Mouse (Mus musculus) c-Kit-positive CD71-negative TER-119-negative erythroid progenitor cells, embryonic 14.5 days (primary cell): Measurements from ENCODE around the gene Wdr34.

Experiments
- DNase-seq: peaks from one replicate; pipeline ENCODE4 v3.0.0-alpha.2; 2013; ENCODE audit warnings: low read depth

The Wdr34 gene

DNA sequence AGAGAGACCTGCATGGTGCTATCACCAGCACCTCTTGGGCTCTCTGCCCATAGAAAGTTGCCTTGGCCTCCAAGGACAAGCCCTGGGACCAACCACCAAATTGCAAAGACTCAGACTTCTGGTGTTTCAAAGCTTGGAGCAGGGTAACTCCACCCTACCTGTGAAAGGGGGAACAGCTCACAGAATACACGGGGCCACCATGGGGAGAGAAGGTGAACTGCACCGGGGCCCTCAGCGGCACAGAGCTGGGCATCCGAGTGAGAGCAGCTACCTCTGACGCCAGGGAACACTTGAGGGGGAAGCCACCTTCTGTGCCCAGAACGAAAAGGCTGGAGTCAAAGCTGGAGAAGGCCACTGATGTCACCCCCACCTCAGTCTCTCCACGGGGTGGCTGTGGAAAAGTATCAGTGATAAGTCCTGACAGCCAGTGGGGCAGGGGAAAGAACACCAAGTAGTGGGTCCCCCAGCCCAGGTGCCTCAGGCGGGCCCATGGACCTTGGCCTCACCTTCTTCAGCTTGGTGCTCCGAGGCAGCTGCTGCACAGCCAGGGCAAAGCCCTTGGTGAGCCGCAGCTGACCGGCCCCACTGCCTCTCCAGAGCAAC is 16.3 kb downstream of the Wdr34 start:
- no peak for DNase-seq

DNA sequence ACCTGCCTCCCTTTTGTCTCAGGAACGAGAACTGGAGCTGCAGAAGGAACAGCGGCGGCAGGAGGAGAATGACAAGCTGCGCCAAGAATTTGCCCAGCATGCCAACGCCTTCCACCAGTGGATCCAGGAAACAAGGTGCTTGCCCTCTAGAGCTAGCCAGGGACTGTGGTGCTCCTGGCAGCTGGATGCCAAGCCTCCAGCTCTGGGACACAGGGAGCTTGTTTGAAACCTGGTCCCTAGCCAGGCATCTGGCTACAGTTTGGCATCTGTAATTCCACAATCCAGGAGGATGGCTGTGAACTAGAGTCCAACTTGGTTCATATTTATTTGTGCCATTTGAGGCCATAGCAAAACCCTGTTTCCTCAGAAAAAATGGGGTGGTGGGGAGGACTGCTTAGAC is 21.7 kb downstream of the Wdr34 start:
- DNase-seq, result no peak

DNA sequence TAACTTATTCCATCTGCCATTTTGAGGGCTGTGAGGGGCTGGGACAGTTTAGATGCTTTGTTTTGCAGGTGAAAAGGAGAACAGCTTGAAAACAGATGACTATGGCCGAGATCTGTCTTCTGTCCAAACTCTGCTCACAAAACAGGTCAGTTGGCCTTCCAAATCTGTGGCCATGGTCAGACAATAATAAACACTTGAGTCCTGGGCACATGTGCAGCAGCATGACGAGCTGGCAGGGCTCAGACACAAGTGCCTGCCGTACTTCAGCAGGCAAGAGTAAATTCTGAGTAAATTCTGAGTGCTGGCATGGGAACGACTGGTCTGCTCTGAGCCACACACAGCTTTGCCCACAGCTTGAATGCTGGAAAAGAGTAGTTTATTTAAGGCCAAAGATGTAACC is 23.2 kb downstream of the Wdr34 start:
- DNase-seq, result no peak

DNA sequence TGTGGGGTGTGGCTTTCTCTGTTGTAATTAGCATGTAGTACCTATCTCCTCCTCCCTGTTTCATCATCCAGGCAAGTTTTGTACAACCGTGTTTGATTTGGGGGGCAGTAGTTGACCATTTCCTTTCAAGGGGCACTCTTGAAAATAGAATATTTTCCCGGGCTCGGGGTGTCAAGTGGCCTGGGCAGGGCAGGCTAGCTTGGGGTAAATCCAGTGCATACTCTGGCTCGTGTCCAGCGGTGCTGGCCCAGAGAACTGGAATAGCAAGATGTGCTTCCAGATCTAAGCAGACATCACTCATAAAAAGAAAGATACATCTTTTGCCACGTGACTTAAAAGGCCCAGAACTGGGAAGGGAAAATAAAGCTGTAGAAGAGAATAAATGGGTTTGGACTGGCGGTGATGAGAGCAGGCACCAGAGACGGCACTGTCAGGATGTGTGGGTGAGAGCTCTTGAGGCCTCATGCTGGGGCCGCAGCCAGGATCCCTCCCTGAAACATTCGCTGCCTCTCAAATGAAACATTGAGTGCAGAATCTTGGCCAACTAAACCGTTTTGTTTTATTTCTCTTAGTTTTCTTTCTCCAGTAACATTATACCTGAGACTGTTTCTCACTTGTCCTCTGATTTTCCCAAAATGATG is 34.2 kb downstream of the Wdr34 start:
- no peak for DNase-seq

DNA sequence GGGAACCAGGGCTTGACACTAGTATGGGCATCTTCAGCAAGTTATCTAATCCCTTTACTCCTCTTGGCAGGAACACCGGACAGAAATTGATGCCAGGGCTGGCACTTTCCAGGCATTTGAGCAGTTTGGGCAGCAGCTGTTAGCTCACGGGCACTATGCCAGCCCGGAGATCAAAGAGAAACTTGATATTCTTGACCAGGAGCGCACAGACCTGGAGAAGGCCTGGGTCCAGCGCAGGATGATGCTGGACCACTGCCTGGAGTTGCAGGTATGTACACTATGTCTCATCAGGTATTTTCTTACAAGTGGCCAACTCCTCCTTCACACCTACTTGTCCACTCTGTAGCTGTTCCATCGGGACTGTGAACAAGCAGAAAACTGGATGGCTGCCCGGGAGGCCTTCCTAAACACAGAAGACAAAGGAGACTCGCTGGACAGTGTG is 37.8 kb downstream of the Wdr34 start:
- no peak for DNase-seq

DNA sequence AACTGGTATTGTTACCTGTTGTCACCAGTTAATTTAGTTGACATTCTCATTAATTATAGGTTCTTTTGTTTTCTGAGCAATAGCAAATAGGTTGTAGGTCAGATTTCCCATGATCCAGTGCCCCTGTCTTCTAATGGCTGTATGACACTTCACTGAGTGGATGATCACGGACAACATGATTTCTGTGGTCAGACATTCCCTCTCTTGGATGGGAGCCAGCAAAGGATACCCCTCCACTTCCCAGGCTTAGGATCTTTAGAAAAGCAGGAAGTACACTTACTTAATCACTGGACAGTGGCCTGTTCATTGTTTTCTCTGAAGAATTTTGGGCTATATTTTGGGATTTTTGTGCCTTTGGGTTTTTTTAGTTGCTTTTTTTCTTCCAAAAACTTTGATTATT is 39.6 kb downstream of the Wdr34 start:
- no peak for DNase-seq

DNA sequence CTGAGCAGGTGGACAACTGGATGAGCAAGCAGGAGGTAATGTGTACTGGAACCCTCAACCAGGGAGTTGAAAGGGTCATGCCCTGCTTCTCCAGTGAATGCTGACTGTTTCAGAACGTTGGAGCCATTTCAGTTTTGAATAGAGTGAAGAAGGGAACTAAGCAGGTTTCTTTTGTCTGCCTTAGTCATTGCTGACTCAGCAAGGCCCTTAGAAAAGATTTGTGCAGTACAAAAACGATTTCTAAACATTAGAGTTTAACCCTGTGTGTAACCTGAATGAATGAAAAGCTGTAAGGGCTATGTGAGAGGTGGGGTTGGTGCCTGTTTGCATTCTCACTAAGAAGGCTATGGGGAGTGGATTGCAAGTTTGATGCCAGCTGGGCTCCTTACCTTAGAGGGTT is 56.7 kb downstream of the Wdr34 start:
- DNase-seq, result no peak
